Mouse (Mus musculus): ENCODE measurements around the gene Epm2a. TPM values are rescaled to one million over a fixed set of nuclear protein-coding genes. Genes with fewer than 3 reads are reported as not detected.

Gene Epm2a
- total and polyA plus RNA-seq, 3 experiments, result 0.25 to 0.31 TPM; not detected in 1

DNA sequence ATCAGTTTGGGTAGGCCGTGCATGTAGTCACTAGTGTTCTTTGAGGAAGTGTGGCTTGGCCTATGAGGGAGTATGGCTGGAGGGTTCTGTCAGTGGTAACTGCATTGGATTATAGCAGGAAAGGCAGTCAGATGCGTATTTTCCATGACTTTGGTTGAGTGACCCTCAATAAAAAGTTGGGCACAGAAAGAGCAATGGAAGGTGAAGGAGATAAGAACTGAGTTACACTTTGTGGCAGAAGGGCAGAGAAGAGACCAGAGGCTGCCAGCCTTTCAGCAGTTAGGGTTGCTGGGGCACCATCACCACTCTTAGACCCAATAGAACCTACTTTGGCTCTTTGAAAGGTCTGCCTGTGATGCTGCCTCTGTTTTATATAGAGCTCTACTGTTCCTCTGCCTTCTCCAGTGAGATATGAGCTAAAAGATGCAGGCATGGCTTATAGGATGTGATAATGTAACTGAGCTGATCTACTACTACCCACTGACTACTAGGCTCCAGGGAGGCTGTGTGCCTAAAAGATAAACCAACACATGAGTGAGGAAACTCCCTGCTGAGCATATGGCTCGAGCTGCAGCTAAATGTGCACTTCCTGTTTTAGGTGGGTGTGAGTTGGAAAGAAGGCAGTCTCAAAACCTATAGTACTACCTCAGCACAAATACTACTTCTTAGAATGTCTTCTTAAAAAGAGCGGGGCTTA, 19.9 kb upstream of the Epm2a start:
- H3K9me3 ChIP-seq (replicated peaks; ENCODE audit: insufficient read depth, low read length), result no peaks in the 10 kb centered on the region
- H3K4me1 ChIP-seq (ENCODE audit: control insufficient read depth in 1 of 2, insufficient read depth in 2 of 2, low read length in 2 of 2), result peaks cover 17 to 29% of the 10 kb centered on the region in 2 experiments
- H3K36me3 ChIP-seq (ENCODE audit: control insufficient read depth in 1 of 2, insufficient read depth in 2 of 2, low read length in 2 of 2), result peaks cover 0 to 27% of the 10 kb centered on the region in 2 experiments; a peak in 2 of 4 replicates
- H3K27me3 ChIP-seq (ENCODE audit: control insufficient read depth in 1 of 2, insufficient read depth in 2 of 2, low read length in 2 of 2), result no peaks in the 10 kb centered on the region
- H3K4me3 ChIP-seq (ENCODE audit: control insufficient read depth in 1 of 2, insufficient read depth in 1 of 2, low read depth in 2 of 2, low read length in 2 of 2), result peak overlapping the region in 1 of 2 experiments; percentile 7; a peak in 1 of 4 replicates
- H3K9ac ChIP-seq (ENCODE audit: control insufficient read depth, low read depth, low read length, poor library complexity, severe bottlenecking), result peak overlapping the region; percentile 21
- DNase-seq (ENCODE audit: low read depth, low spot score), result peak; percentile 96
- peak overlapping the region; percentile 90 for H3K27ac ChIP-seq (ENCODE audit: control insufficient read depth, low read depth, low read length)
- no peaks in the 10 kb centered on the region for H3K79me2 ChIP-seq (ENCODE audit: control insufficient read depth, insufficient read depth, low read length, poor library complexity)
- peak; percentile 93 to 94 for TF ChIP-seq EP300 (IDR thresholded peaks at IDR 0.05; ENCODE audit: low read depth in 1 of 2, low read length in 2 of 2)
- TF ChIP-seq ELF1 (IDR thresholded peaks at IDR 0.05; ENCODE audit: low read depth, low read length), result peak; percentile 84
- peak; percentile 94 for TF ChIP-seq TAL1 (IDR thresholded peaks at IDR 0.05; ENCODE audit: low read length)
- no peak for TF ChIP-seq USF2 (IDR thresholded peaks at IDR 0.05; ENCODE audit: borderline replicate concordance in 1 of 2, insufficient read depth in 1 of 2, low read depth in 1 of 2, low read length in 2 of 2)
- peak; percentile 83; the same call in 1 of the 2 replicates for TF ChIP-seq MXI1 (IDR thresholded peaks at IDR 0.05; ENCODE audit: low read depth, low read length)
- TF ChIP-seq USF1 (IDR thresholded peaks at IDR 0.05; ENCODE audit: low read depth, low read length), result no peak
- no peak for TF ChIP-seq NRF1 (IDR thresholded peaks at IDR 0.05; ENCODE audit: insufficient read depth, low read depth, low read length, poor library complexity, severe bottlenecking)
- TF ChIP-seq MAX (IDR thresholded peaks at IDR 0.05; ENCODE audit: low read length), result peak; percentile 84
- TF ChIP-seq UBTF (IDR thresholded peaks at IDR 0.05; ENCODE audit: borderline replicate concordance, insufficient read depth, low read depth, low read length), result no peak
- TF ChIP-seq CHD2 (IDR thresholded peaks at IDR 0.05; ENCODE audit: low read length), result no peak
- no peak for TF ChIP-seq E2F4 (IDR thresholded peaks at IDR 0.05; ENCODE audit: borderline replicate concordance, low read depth, low read length)
- TF ChIP-seq GABPA (IDR thresholded peaks at IDR 0.05; ENCODE audit: low read depth, low read length), result no peak
- no peak for TF ChIP-seq CTCF (IDR thresholded peaks at IDR 0.05 in 2 of 3, conservative IDR thresholded peaks at IDR 0.05 in 1 of 3; ENCODE audit: control insufficient read depth in 1 of 3, insufficient read depth in 1 of 3, low read depth in 2 of 3, low read length in 3 of 3, poor library complexity in 1 of 3, severe bottlenecking in 1 of 3)
- TF ChIP-seq MAZ (IDR thresholded peaks at IDR 0.05; ENCODE audit: low read depth, low read length), result no peak
- TF ChIP-seq BHLHE40 (IDR thresholded peaks at IDR 0.05; ENCODE audit: borderline replicate concordance, low read depth, low read length), result peak; percentile 65; the same call in 1 of the 2 replicates
- TF ChIP-seq MAFK (IDR thresholded peaks at IDR 0.05; ENCODE audit: borderline replicate concordance, low read depth, low read length), result peak; percentile 77; the same call in 1 of the 2 replicates
- peak; percentile 97 for TF ChIP-seq ETS1 (IDR thresholded peaks at IDR 0.05; ENCODE audit: low read depth, low read length)
- peak; percentile 94 for TF ChIP-seq GATA1 (IDR thresholded peaks at IDR 0.05; ENCODE audit: low read depth, low read length)
- TF ChIP-seq POLR2AphosphoS5 (IDR thresholded peaks at IDR 0.05; ENCODE audit: borderline replicate concordance, low read depth, low read length), result peak; percentile 79; the same call in 1 of the 2 replicates
- TF ChIP-seq SMC3 (IDR thresholded peaks at IDR 0.05; ENCODE audit: low read depth, low read length), result no peak
- TF ChIP-seq RAD21 (IDR thresholded peaks at IDR 0.05; ENCODE audit: low read depth, low read length), result no peak
- no peak for TF ChIP-seq KAT2A (conservative IDR thresholded peaks at IDR 0.05; ENCODE audit: low read depth, low read length)
- TF ChIP-seq TBP (IDR thresholded peaks at IDR 0.05; ENCODE audit: low read depth, low read length), result peak; percentile 98
- peak; percentile 85 for TF ChIP-seq SIN3A (IDR thresholded peaks at IDR 0.05; ENCODE audit: low read length)
- no peak for TF ChIP-seq ZC3H11A (IDR thresholded peaks at IDR 0.05; ENCODE audit: low read depth, low read length)
- TF ChIP-seq ZKSCAN1 (IDR thresholded peaks at IDR 0.05; ENCODE audit: low read depth, low read length), result no peak
- TF ChIP-seq JUND (IDR thresholded peaks at IDR 0.05; ENCODE audit: low read depth, low read length), result no peak
- peak; percentile 94; the same call in 1 of the 2 replicates for TF ChIP-seq MYC (IDR thresholded peaks at IDR 0.05; ENCODE audit: low read depth, low read length)
- TF ChIP-seq HCFC1 (IDR thresholded peaks at IDR 0.05; ENCODE audit: low read depth, low read length), result no peak; the same call in 1 of the 2 replicates
- TF ChIP-seq ZMIZ1 (IDR thresholded peaks at IDR 0.05; ENCODE audit: low read depth, low read length), result peak; percentile 99
- TF ChIP-seq NELFE (IDR thresholded peaks at IDR 0.05; ENCODE audit: low read depth, low read length), result peak; percentile 65
- peak; percentile 85 for TF ChIP-seq RCOR1 (IDR thresholded peaks at IDR 0.05; ENCODE audit: low read depth, low read length)
- peak; percentile 39 to 82 for TF ChIP-seq POLR2A (IDR thresholded peaks at IDR 0.05; ENCODE audit: control insufficient read depth in 1 of 2, insufficient read depth in 1 of 2, low read depth in 1 of 2, low read length in 2 of 2, poor library complexity in 1 of 2)
- peak; percentile 95 for TF ChIP-seq POLR2AphosphoS2 (IDR thresholded peaks at IDR 0.05; ENCODE audit: low read length)
- TF ChIP-seq CHD1 (IDR thresholded peaks at IDR 0.05; ENCODE audit: low read depth, low read length), result no peak
- TF ChIP-seq ZNF384 (IDR thresholded peaks at IDR 0.05; ENCODE audit: low read depth, low read length), result no peak
